In the genomic region with DNA sequence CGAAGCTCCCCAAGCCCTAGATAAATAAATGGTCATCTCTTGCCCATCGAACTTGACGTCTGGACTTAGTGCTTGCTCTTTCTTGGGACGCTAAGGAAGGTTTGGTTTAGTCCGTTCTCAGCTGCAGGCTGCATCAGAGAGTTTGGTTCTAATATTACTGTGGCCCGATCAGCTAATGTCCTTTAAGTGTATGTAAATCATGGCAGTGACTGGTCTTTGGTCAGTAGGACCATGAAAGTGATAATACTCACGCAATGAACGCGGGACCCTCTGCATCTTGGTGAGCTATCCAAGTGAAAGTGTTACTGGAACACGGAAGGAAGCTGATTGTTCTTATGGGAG, we compare ENCODE assay signal across 7 mouse cellular contexts. TPM values are rescaled to one million over a fixed set of nuclear protein-coding genes. Genes with fewer than 3 reads are reported as not detected.
DNase-seq lines count a peak whose midpoint lies in the region; ATAC-seq and TF ChIP-seq lines count a peak whose summit lies in the region.

No protein-coding gene starts in this region.

- TF ChIP-seq CTCF in lung, postnatal 0 days (IDR thresholded peaks at IDR 0.05): no peak

- no peaks in the 10 kb centered on the region for H3K27me3 ChIP-seq in lung, postnatal 0 days (replicated peaks; ENCODE audit: insufficient read depth, low read length)
- no peaks in the 10 kb centered on the region for H3K27me3 ChIP-seq in forebrain, embryonic 10.5 days (ENCODE audit: poor library complexity, severe bottlenecking)
- H3K27me3 ChIP-seq in limb, embryonic 12.5 days: no peaks in the 10 kb centered on the region
- no peaks in the 10 kb centered on the region for H3K27me3 ChIP-seq in stomach, embryonic 14.5 days (ENCODE audit: control insufficient read depth, insufficient read depth, low read length)

- no peaks in the 10 kb centered on the region for H3K36me3 ChIP-seq in lung, postnatal 0 days (ENCODE audit: insufficient read depth, low read length)
- peaks cover 15% of the 10 kb centered on the region for H3K36me3 ChIP-seq in forebrain, embryonic 10.5 days (replicated peaks)
- H3K36me3 ChIP-seq in limb, embryonic 12.5 days: peaks cover 9% of the 10 kb centered on the region
- peaks cover 1% of the 10 kb centered on the region; the same call in 1 of the 2 replicates for H3K36me3 ChIP-seq in stomach, embryonic 14.5 days (ENCODE audit: control insufficient read depth, insufficient read depth, low read length)

- DNase-seq in lung, postnatal 0 days (ENCODE audit: low spot score): peak; percentile 24
- no peak for DNase-seq in lung, adult 18-20 months
- no peak for DNase-seq in forebrain, embryonic 10.5 days (ENCODE audit: extremely low spot score, low spot score)
- no peak for DNase-seq in layer of hippocampus, adult 9-11 months
- DNase-seq in left cerebral cortex, adult 18-20 months (ENCODE audit: low spot score in 2 of 2): no peak

- no peak for TF ChIP-seq EP300 in lung, postnatal 0 days (IDR thresholded peaks at IDR 0.05)

- ATAC-seq in lung, postnatal 0 days: 0 out of 2 replicates have a peak, but pooled peaks have one; percentile 3
- no peak for ATAC-seq in limb, embryonic 12.5 days (ENCODE audit: insufficient number of reproducible peaks, insufficient read depth, low FRiP score, low TSS enrichment, low read depth)
- ATAC-seq in stomach, embryonic 14.5 days (ENCODE audit: insufficient number of reproducible peaks, insufficient read depth, low FRiP score, low read depth): no peak

- H3K27ac ChIP-seq in lung, postnatal 0 days (ENCODE audit: low read length): peak overlapping the region; percentile 84
- H3K27ac ChIP-seq in forebrain, embryonic 10.5 days: peak overlapping the region; percentile 95
- H3K27ac ChIP-seq in limb, embryonic 12.5 days: peak overlapping the region; percentile 78
- H3K27ac ChIP-seq in stomach, embryonic 14.5 days (ENCODE audit: low read length): peak overlapping the region; percentile 66

- 1% methylated on average over 10 of the region's 10 CpGs for WGBS in lung, postnatal 0 days
- 2% methylated on average over 10 of the region's 10 CpGs for WGBS in forebrain, embryonic 10.5 days
- under 1% methylated on average over 10 of the region's 10 CpGs for WGBS in limb, embryonic 12.5 days
- WGBS in stomach, embryonic 14.5 days: under 1% methylated on average over 10 of the region's 10 CpGs

- H3K9ac ChIP-seq in lung, postnatal 0 days (replicated peaks; ENCODE audit: low read depth): peak overlapping the region; percentile 88
- peak overlapping the region; percentile 95 for H3K9ac ChIP-seq in limb, embryonic 12.5 days (replicated peaks)
- peak overlapping the region; percentile 97 for H3K9ac ChIP-seq in stomach, embryonic 14.5 days (replicated peaks; ENCODE audit: low read depth, low read length)

- peak overlapping the region; percentile 79 for H3K4me3 ChIP-seq in lung, postnatal 0 days (ENCODE audit: low read depth, low read length)
- H3K4me3 ChIP-seq in forebrain, embryonic 10.5 days: peak overlapping the region; percentile 74
- H3K4me3 ChIP-seq in limb, embryonic 12.5 days (replicated peaks): peak overlapping the region; percentile 93
- peak overlapping the region; percentile 97 for H3K4me3 ChIP-seq in stomach, embryonic 14.5 days (ENCODE audit: low read depth, low read length)

- H3K4me2 ChIP-seq in lung, postnatal 0 days (replicated peaks; ENCODE audit: low read depth, low read length): peak overlapping the region; percentile 75
- H3K4me2 ChIP-seq in limb, embryonic 12.5 days: peak overlapping the region; percentile 92
- peak overlapping the region; percentile 92 for H3K4me2 ChIP-seq in stomach, embryonic 14.5 days (replicated peaks; ENCODE audit: low read depth, low read length)

- H3K9me3 ChIP-seq in lung, postnatal 0 days (ENCODE audit: low read length): no peaks in the 10 kb centered on the region
- H3K9me3 ChIP-seq in forebrain, embryonic 10.5 days: no peaks in the 10 kb centered on the region
- H3K9me3 ChIP-seq in limb, embryonic 12.5 days: no peaks in the 10 kb centered on the region
- H3K9me3 ChIP-seq in stomach, embryonic 14.5 days (ENCODE audit: control insufficient read depth, low read depth, low read length): no peaks in the 10 kb centered on the region

- peaks cover 6% of the 10 kb centered on the region; the same call in 1 of the 2 replicates for H3K4me1 ChIP-seq in lung, postnatal 0 days (ENCODE audit: insufficient read depth, low read depth, low read length)
- peaks cover 15% of the 10 kb centered on the region for H3K4me1 ChIP-seq in forebrain, embryonic 10.5 days
- H3K4me1 ChIP-seq in limb, embryonic 12.5 days (replicated peaks): peaks cover 15% of the 10 kb centered on the region
- H3K4me1 ChIP-seq in stomach, embryonic 14.5 days (ENCODE audit: control insufficient read depth, insufficient read depth, low read length): peaks cover 12% of the 10 kb centered on the region; the same call in 1 of the 2 replicates

RNA-seq across cellular contexts. Expression of gene Psmd12, which starts 0.5 kb away (rescaled TPM):
- 92.6 TPM in 2 replicates for polyA plus RNA-seq in lung, postnatal 0 days (2015; fragmentation: Nextera tagmentation; extraction: Ambion mirVana)
- 231 and 246 TPM in 2 replicates for polyA plus RNA-seq in forebrain, embryonic 10.5 days (2016; fragmentation: Nextera tagmentation; extraction: Ambion mirVana)
- polyA plus RNA-seq in limb, embryonic 12.5 days (2016; fragmentation: Nextera tagmentation; extraction: Ambion mirVana): 186 and 196 TPM in 2 replicates
- 158 and 182 TPM in 2 replicates for polyA plus RNA-seq in stomach, embryonic 14.5 days (2014; fragmentation: Nextera tagmentation; extraction: Ambion mirVana)
- total RNA-seq in left cerebral cortex, adult 18-20 months (2021): 10 to 100 TPM; 74.1 to 75.1 TPM

RNA-seq across cellular contexts. Expression of gene Pitpnc1, which starts 9.3 kb away (rescaled TPM):
- polyA plus RNA-seq in lung, postnatal 0 days (2015; fragmentation: Nextera tagmentation; extraction: Ambion mirVana): 16.3 and 22.2 TPM in 2 replicates
- 26.8 and 32.0 TPM in 2 replicates for polyA plus RNA-seq in forebrain, embryonic 10.5 days (2016; fragmentation: Nextera tagmentation; extraction: Ambion mirVana)
- polyA plus RNA-seq in limb, embryonic 12.5 days (2016; fragmentation: Nextera tagmentation; extraction: Ambion mirVana): 31.9 and 34.9 TPM in 2 replicates
- polyA plus RNA-seq in stomach, embryonic 14.5 days (2014; fragmentation: Nextera tagmentation; extraction: Ambion mirVana): 15.5 and 15.7 TPM in 2 replicates
- 10 to 100 TPM; 48.5 to 51.7 TPM for total RNA-seq in left cerebral cortex, adult 18-20 months (2021)
